Mouse (Mus musculus) liver, embryonic 11.5 days (tissue): Measurements from ENCODE around the gene Adad1. TPM values are rescaled to one million over a fixed set of nuclear protein-coding genes. Genes with fewer than 3 reads are reported as not detected.

ENCODE experiments used
- ATAC-seq: fragments of 200-750 bp; cut with Nextera tagmentation; replicated peaks from 2 replicates; pipeline ENCODE4 v1.8.0; 2017; ENCODE audit warnings: moderate number of reproducible peaks, mild to moderate bottlenecking, moderate TSS enrichment, moderate library complexity; ENCODE audit not compliant: low FRiP score
- DNase-seq: peaks from one replicate; pipeline ENCODE4 v3.0.0-alpha.2; 2017; ENCODE audit warnings: low spot score
- H3K27ac ChIP-seq: fragments of 300-500 bp; sonication (generic); 2 replicates; pipeline ENCODE4 v1.5.1; 2014; ENCODE audit warnings: mild to moderate bottlenecking, low read depth, low read length, control low read depth
- H3K27me3 ChIP-seq: fragments of 300-500 bp; sonication (generic); replicated peaks from 2 replicates; pipeline ENCODE4 v1.6.1; 2014; ENCODE audit warnings: low read length, mixed read lengths; ENCODE audit not compliant: control insufficient read depth, insufficient read depth
- H3K36me3 ChIP-seq: fragments of 300-500 bp; sonication (generic); 2 replicates; pipeline ENCODE4 v1.6.1; 2014; ENCODE audit warnings: mild to moderate bottlenecking, low read length, moderate library complexity, mixed read lengths; ENCODE audit not compliant: control insufficient read depth, insufficient read depth
- H3K4me1 ChIP-seq: fragments of 300-500 bp; sonication (generic); replicated peaks from 2 replicates; pipeline ENCODE4 v1.6.1; 2014; ENCODE audit warnings: low read length, mixed read lengths; ENCODE audit not compliant: control insufficient read depth, insufficient read depth
- H3K4me2 ChIP-seq: fragments of 300-500 bp; sonication (generic); 2 replicates; pipeline ENCODE4 v1.6.1; 2014; ENCODE audit warnings: mild to moderate bottlenecking, control low read depth, moderate library complexity
- H3K4me3 ChIP-seq: fragments of 300-500 bp; sonication (generic); 2 replicates; pipeline ENCODE4 v1.5.1; 2014; ENCODE audit warnings: low read depth, low read length, control low read depth
- H3K9ac ChIP-seq: fragments of 300-500 bp; sonication (generic); 2 replicates; pipeline ENCODE4 v1.6.1; 2014; ENCODE audit warnings: low read depth, low read length, control low read depth
- H3K9me3 ChIP-seq: fragments of 300-500 bp; sonication (generic); 2 replicates; pipeline ENCODE4 v1.6.1; 2016; ENCODE audit warnings: low read length, inconsistent platforms, mixed read lengths; ENCODE audit not compliant: control insufficient read depth
- WGBS: fragments of 180-500 bp; shearing (Covaris S2); extraction: QIAGEN DNeasy Blood & Tissue Kit; methylation state at CpG from one replicate; pipeline ENCODE4 v1.1.7; 2014; 5-methylcytosine and 5-hydroxymethylcytosine counted together
- polyA plus RNA-seq: library from polyadenylated mRNA; unstranded; fragments of >200 nt; fragmentation: Nextera tagmentation; extraction: Ambion mirVana; gene quantifications from 2 replicates; pipeline ENCODE4 v1.2.1, GENCODE M21; 2014

Gene Adad1
- 0.21 and 0.36 TPM in 2 replicates for polyA plus RNA-seq

- Histone ChIP-seq H3K9me3 (no peaks in the 10 kb centered on the region), H3K27me3 (no peaks in the 10 kb centered on the region), H3K4me2 (peak within 1 kb of the TSS; percentile 54), H3K27ac (no peak within 1 kb of the TSS), H3K4me1 (no peaks in the 10 kb centered on the region), H3K4me3 (peak within 1 kb of the TSS; percentile 35), H3K36me3 (no peaks in the 10 kb centered on the region), H3K9ac (no peak within 1 kb of the TSS)
- DNase-seq (no peak), ATAC-seq (no peak)
- WGBS, result 50% methylated on average over 39 of the region's 39 CpGs
These were observed at the start of gene Adad1 for GRCm38 (mm10) chr3:37063406-37063805. Gene Adad1 (plus strand): TSS chr3:37063527.

GRCm38 (mm10) chr3:37037979-37038378 is 25.3 kb upstream of the Adad1 start:
- H3K27me3 ChIP-seq, result no peaks in the 10 kb centered on the region
- 80% methylated on average over 2 of the region's 2 CpGs for WGBS
- no peak overlapping the region for H3K27ac ChIP-seq
- no peak overlapping the region for H3K4me3 ChIP-seq
- DNase-seq, result no peak
- H3K9me3 ChIP-seq, result no peaks in the 10 kb centered on the region
- peaks cover 4% of the 10 kb centered on the region for H3K36me3 ChIP-seq
- H3K9ac ChIP-seq, result no peak overlapping the region
- H3K4me2 ChIP-seq, result no peak overlapping the region
- H3K4me1 ChIP-seq, result no peaks in the 10 kb centered on the region
- ATAC-seq, result no peak

GRCm38 (mm10) chr3:37039811-37040210 is 23.5 kb upstream of the Adad1 start:
- Histone ChIP-seq H3K36me3 (peaks cover 4% of the 10 kb centered on the region), H3K27ac (no peak overlapping the region), H3K9me3 (no peaks in the 10 kb centered on the region), H3K4me2 (no peak overlapping the region), H3K27me3 (no peaks in the 10 kb centered on the region), H3K4me1 (no peaks in the 10 kb centered on the region), H3K4me3 (no peak overlapping the region), H3K9ac (no peak overlapping the region)
- ATAC-seq (no peak), DNase-seq (no peak)

GRCm38 (mm10) chr3:37051491-37051890 is 11.8 kb upstream of the Adad1 start:
- Histone ChIP-seq H3K4me1 (no peaks in the 10 kb centered on the region), H3K4me3 (no peak overlapping the region), H3K27me3 (no peaks in the 10 kb centered on the region), H3K36me3 (peaks cover 6% of the 10 kb centered on the region; the same call in 1 of the 2 replicates), H3K4me2 (no peak overlapping the region), H3K9ac (no peak overlapping the region), H3K27ac (no peak overlapping the region), H3K9me3 (no peaks in the 10 kb centered on the region)
- DNase-seq (no peak), ATAC-seq (no peak)
- 89% methylated on average over 1 of the region's 1 CpGs for WGBS

GRCm38 (mm10) chr3:37073211-37073610 is 9.9 kb downstream of the Adad1 start:
- Histone ChIP-seq H3K9me3 (no peaks in the 10 kb centered on the region), H3K36me3 (no peaks in the 10 kb centered on the region), H3K4me1 (no peaks in the 10 kb centered on the region), H3K9ac (no peak overlapping the region), H3K27ac (no peak overlapping the region), H3K4me3 (no peak overlapping the region), H3K4me2 (no peak overlapping the region), H3K27me3 (no peaks in the 10 kb centered on the region)
- ATAC-seq, result no peak
- DNase-seq, result no peak

GRCm38 (mm10) chr3:37084860-37085259 is 21.5 kb downstream of the Adad1 start:
- no peak overlapping the region for H3K4me3 ChIP-seq
- H3K36me3 ChIP-seq, result no peaks in the 10 kb centered on the region
- WGBS, result 69% methylated on average over 4 of the region's 4 CpGs
- no peaks in the 10 kb centered on the region for H3K9me3 ChIP-seq
- no peaks in the 10 kb centered on the region for H3K4me1 ChIP-seq
- DNase-seq (no peak), ATAC-seq (no peak)
- H3K4me2 ChIP-seq, result no peak overlapping the region
- H3K27me3 ChIP-seq, result no peaks in the 10 kb centered on the region
- H3K27ac ChIP-seq, result no peak overlapping the region
- H3K9ac ChIP-seq, result no peak overlapping the region

GRCm38 (mm10) chr3:37090721-37091120 is 27.4 kb downstream of the Adad1 start:
- Histone ChIP-seq H3K27me3 (no peaks in the 10 kb centered on the region), H3K9me3 (no peaks in the 10 kb centered on the region), H3K27ac (no peak overlapping the region), H3K9ac (no peak overlapping the region), H3K36me3 (no peaks in the 10 kb centered on the region), H3K4me3 (no peak overlapping the region), H3K4me1 (no peaks in the 10 kb centered on the region), H3K4me2 (no peak overlapping the region)
- ATAC-seq (no peak), DNase-seq (no peak)

- Histone ChIP-seq H3K27me3 (no peaks in the 10 kb centered on the region), H3K36me3 (no peaks in the 10 kb centered on the region), H3K4me2 (no peak within 1 kb of the TSS), H3K9me3 (no peaks in the 10 kb centered on the region), H3K9ac (no peak within 1 kb of the TSS), H3K4me1 (no peaks in the 10 kb centered on the region), H3K4me3 (no peak within 1 kb of the TSS), H3K27ac (no peak within 1 kb of the TSS)
- ATAC-seq (no peak), DNase-seq (no peak)
- 77% methylated on average over 4 of the region's 4 CpGs for WGBS
These were observed 62.3 kb downstream of the Adad1 start, which contains the start of gene Il2 for GRCm38 (mm10) chr3:37125655-37126054. Gene Il2 (minus strand): TSS chr3:37125959.

GRCm38 (mm10) chr3:37126162-37126561 is 62.8 kb downstream of the Adad1 start:
- Histone ChIP-seq H3K36me3 (no peaks in the 10 kb centered on the region), H3K4me2 (no peak overlapping the region), H3K27ac (no peak overlapping the region), H3K27me3 (no peaks in the 10 kb centered on the region), H3K9me3 (no peaks in the 10 kb centered on the region), H3K9ac (no peak overlapping the region), H3K4me1 (no peaks in the 10 kb centered on the region), H3K4me3 (no peak overlapping the region)
- WGBS, result 53% methylated on average over 4 of the region's 4 CpGs
- ATAC-seq, result no peak
- DNase-seq, result no peak
